Mouse (Mus musculus): ENCODE measurements around the gene Mael. TPM values are rescaled to one million over a fixed set of nuclear protein-coding genes. Genes with fewer than 3 reads are reported as not detected.

Mael gene
- polyA plus RNA-seq, 1 experiment from 2014 or later: 0.16 TPM

GRCm38 (mm10) chr1:166169713-166170112 lies 68.8 kb downstream of the Mael start:
- Histone ChIP-seq H3K27me3 (ENCODE audit: control insufficient read depth, insufficient read depth, low read length) (no peaks in the 10 kb centered on the region), H3K36me3 (ENCODE audit: control insufficient read depth, insufficient read depth, low read length) (no peaks in the 10 kb centered on the region), H3K9ac (replicated peaks; ENCODE audit: low read depth, low read length) (no peak overlapping the region), H3K4me3 (ENCODE audit: low read depth, low read length) (no peak overlapping the region), H3K9me3 (ENCODE audit: control insufficient read depth, low read depth, low read length) (no peaks in the 10 kb centered on the region), H3K27ac (ENCODE audit: low read length) (no peak overlapping the region), H3K4me2 (replicated peaks; ENCODE audit: low read depth, low read length) (no peak overlapping the region), H3K4me1 (ENCODE audit: control insufficient read depth, insufficient read depth, low read length) (no peaks in the 10 kb centered on the region)
- WGBS: 84% methylated on average over 7 of the region's 7 CpGs
- ATAC-seq (ENCODE audit: insufficient number of reproducible peaks, insufficient read depth, low FRiP score, low read depth): no peak

- no peak overlapping the region for H3K27ac ChIP-seq (ENCODE audit: low read length)
- no peaks in the 10 kb centered on the region for H3K9me3 ChIP-seq (ENCODE audit: control insufficient read depth, low read depth, low read length)
- WGBS: 94% methylated on average over 7 of the region's 7 CpGs
Measured at GRCm38 (mm10) chr1:166168017-166168416, 70.5 kb downstream of the Mael start.

GRCm38 (mm10) chr1:166167405-166167804 lies 71.1 kb downstream of the Mael start:
- Histone ChIP-seq H3K27me3 (ENCODE audit: control insufficient read depth, insufficient read depth, low read length) (no peaks in the 10 kb centered on the region), H3K36me3 (ENCODE audit: control insufficient read depth, insufficient read depth, low read length) (no peaks in the 10 kb centered on the region), H3K4me1 (ENCODE audit: control insufficient read depth, insufficient read depth, low read length) (no peaks in the 10 kb centered on the region), H3K27ac (ENCODE audit: low read length) (no peak overlapping the region), H3K9ac (replicated peaks; ENCODE audit: low read depth, low read length) (no peak overlapping the region), H3K4me3 (ENCODE audit: low read depth, low read length) (no peak overlapping the region), H3K9me3 (ENCODE audit: control insufficient read depth, low read depth, low read length) (no peaks in the 10 kb centered on the region), H3K4me2 (replicated peaks; ENCODE audit: low read depth, low read length) (no peak overlapping the region)
- no peak for ATAC-seq (ENCODE audit: insufficient number of reproducible peaks, insufficient read depth, low FRiP score, low read depth)
- 85% methylated on average over 4 of the region's 4 CpGs for WGBS

More at GRCm38 (mm10) chr1:166168017-166168416, 70.5 kb downstream of the Mael start:
- H3K4me1 ChIP-seq (ENCODE audit: control insufficient read depth, insufficient read depth, low read length): no peaks in the 10 kb centered on the region
- H3K4me3 ChIP-seq (ENCODE audit: low read depth, low read length): no peak overlapping the region
- no peak for ATAC-seq (ENCODE audit: insufficient number of reproducible peaks, insufficient read depth, low FRiP score, low read depth)
- H3K27me3 ChIP-seq (ENCODE audit: control insufficient read depth, insufficient read depth, low read length): no peaks in the 10 kb centered on the region
- no peaks in the 10 kb centered on the region for H3K36me3 ChIP-seq (ENCODE audit: control insufficient read depth, insufficient read depth, low read length)
- no peak overlapping the region for H3K9ac ChIP-seq (replicated peaks; ENCODE audit: low read depth, low read length)
- H3K4me2 ChIP-seq (replicated peaks; ENCODE audit: low read depth, low read length): no peak overlapping the region

- Histone ChIP-seq H3K4me2 (replicated peaks; ENCODE audit: low read depth, low read length) (no peak overlapping the region), H3K9me3 (ENCODE audit: control insufficient read depth, low read depth, low read length) (no peaks in the 10 kb centered on the region), H3K4me1 (ENCODE audit: control insufficient read depth, insufficient read depth, low read length) (no peaks in the 10 kb centered on the region), H3K4me3 (ENCODE audit: low read depth, low read length) (no peak overlapping the region), H3K27me3 (ENCODE audit: control insufficient read depth, insufficient read depth, low read length) (peaks cover under 1% of the 10 kb centered on the region; the same call in 1 of the 2 replicates), H3K36me3 (ENCODE audit: control insufficient read depth, insufficient read depth, low read length) (no peaks in the 10 kb centered on the region), H3K27ac (ENCODE audit: low read length) (no peak overlapping the region), H3K9ac (replicated peaks; ENCODE audit: low read depth, low read length) (no peak overlapping the region)
- WGBS: 90% methylated on average over 9 of the region's 9 CpGs
- no peak for ATAC-seq (ENCODE audit: insufficient number of reproducible peaks, insufficient read depth, low FRiP score, low read depth)
Measured at GRCm38 (mm10) chr1:166165159-166165558, 73.4 kb downstream of the Mael start.

GRCm38 (mm10) chr1:166164580-166164979 lies 74.0 kb downstream of the Mael start:
- WGBS: 87% methylated on average over 14 of the region's 14 CpGs
- H3K27me3 ChIP-seq (ENCODE audit: control insufficient read depth, insufficient read depth, low read length): peaks cover 3% of the 10 kb centered on the region; the same call in 1 of the 2 replicates
- H3K4me2 ChIP-seq (replicated peaks; ENCODE audit: low read depth, low read length): no peak overlapping the region
- no peaks in the 10 kb centered on the region for H3K9me3 ChIP-seq (ENCODE audit: control insufficient read depth, low read depth, low read length)
- no peak overlapping the region for H3K27ac ChIP-seq (ENCODE audit: low read length)
- no peaks in the 10 kb centered on the region for H3K4me1 ChIP-seq (ENCODE audit: control insufficient read depth, insufficient read depth, low read length)
- H3K36me3 ChIP-seq (ENCODE audit: control insufficient read depth, insufficient read depth, low read length): no peaks in the 10 kb centered on the region
- ATAC-seq (ENCODE audit: insufficient number of reproducible peaks, insufficient read depth, low FRiP score, low read depth): no peak
- H3K9ac ChIP-seq (replicated peaks; ENCODE audit: low read depth, low read length): no peak overlapping the region
- no peak overlapping the region for H3K4me3 ChIP-seq (ENCODE audit: low read depth, low read length)

GRCm38 (mm10) chr1:166160569-166161445 lies 77.7 kb downstream of the Mael start:
- no peaks in the 10 kb centered on the region for H3K9me3 ChIP-seq (ENCODE audit: control insufficient read depth, low read depth, low read length)
- H3K4me2 ChIP-seq (replicated peaks; ENCODE audit: low read depth, low read length): peak overlapping the region; percentile 22; the same call in 1 of the 2 replicates
- no peak overlapping the region for H3K4me3 ChIP-seq (ENCODE audit: low read depth, low read length)
- no peak overlapping the region for H3K9ac ChIP-seq (replicated peaks; ENCODE audit: low read depth, low read length)
- H3K4me1 ChIP-seq (ENCODE audit: control insufficient read depth, insufficient read depth, low read length): no peaks in the 10 kb centered on the region
- no peak overlapping the region for H3K27ac ChIP-seq (ENCODE audit: low read length)
- peaks cover 3% of the 10 kb centered on the region; the same call in 1 of the 2 replicates for H3K27me3 ChIP-seq (ENCODE audit: control insufficient read depth, insufficient read depth, low read length)
- no peaks in the 10 kb centered on the region for H3K36me3 ChIP-seq (ENCODE audit: control insufficient read depth, insufficient read depth, low read length)
- no peak for ATAC-seq (ENCODE audit: insufficient number of reproducible peaks, insufficient read depth, low FRiP score, low read depth)
- 18% methylated on average over 24 of the region's 24 CpGs for WGBS

GRCm38 (mm10) chr1:166160111-166160510 lies 78.4 kb downstream of the Mael start:
- H3K9ac ChIP-seq (replicated peaks; ENCODE audit: low read depth, low read length): no peak overlapping the region
- no peak overlapping the region for H3K27ac ChIP-seq (ENCODE audit: low read length)
- 54% methylated on average over 5 of the region's 5 CpGs for WGBS
- H3K27me3 ChIP-seq (ENCODE audit: control insufficient read depth, insufficient read depth, low read length): peaks cover 3% of the 10 kb centered on the region; the same call in 1 of the 2 replicates
- H3K9me3 ChIP-seq (ENCODE audit: control insufficient read depth, low read depth, low read length): no peaks in the 10 kb centered on the region
- no peak for ATAC-seq (ENCODE audit: insufficient number of reproducible peaks, insufficient read depth, low FRiP score, low read depth)
- peak overlapping the region; percentile 22; the same call in 1 of the 2 replicates for H3K4me2 ChIP-seq (replicated peaks; ENCODE audit: low read depth, low read length)
- H3K36me3 ChIP-seq (ENCODE audit: control insufficient read depth, insufficient read depth, low read length): no peaks in the 10 kb centered on the region
- no peaks in the 10 kb centered on the region for H3K4me1 ChIP-seq (ENCODE audit: control insufficient read depth, insufficient read depth, low read length)
- H3K4me3 ChIP-seq (ENCODE audit: low read depth, low read length): no peak overlapping the region

GRCm38 (mm10) chr1:166158664-166159063 lies 79.9 kb downstream of the Mael start:
- Histone ChIP-seq H3K36me3 (ENCODE audit: control insufficient read depth, insufficient read depth, low read length) (no peaks in the 10 kb centered on the region), H3K4me2 (replicated peaks; ENCODE audit: low read depth, low read length) (no peak overlapping the region), H3K27ac (ENCODE audit: low read length) (no peak overlapping the region), H3K27me3 (ENCODE audit: control insufficient read depth, insufficient read depth, low read length) (peaks cover 11% of the 10 kb centered on the region; the same call in 1 of the 2 replicates), H3K9me3 (ENCODE audit: control insufficient read depth, low read depth, low read length) (no peaks in the 10 kb centered on the region), H3K4me1 (ENCODE audit: control insufficient read depth, insufficient read depth, low read length) (no peaks in the 10 kb centered on the region), H3K4me3 (ENCODE audit: low read depth, low read length) (no peak overlapping the region), H3K9ac (replicated peaks; ENCODE audit: low read depth, low read length) (no peak overlapping the region)
- WGBS: 60% methylated on average over 9 of the region's 9 CpGs
- no peak for ATAC-seq (ENCODE audit: insufficient number of reproducible peaks, insufficient read depth, low FRiP score, low read depth)

Measured in stomach, embryonic 14.5 days (tissue).